Mouse (Mus musculus) ES-E14 (cell line): ENCODE results near the gene Adh1. TPM values are rescaled to one million over a fixed set of nuclear protein-coding genes. Genes with fewer than 3 reads are reported as not detected.

ENCODE experiments used
- DNase-seq: peaks from one replicate; pipeline ENCODE4 v3.0.0-alpha.2; 2013; ENCODE audit warnings: low read depth, low spot score
- H3K27ac ChIP-seq: 2 replicates; pipeline ENCODE4 v1.5.1; 2012; ENCODE audit warnings: low read depth, mild to moderate bottlenecking, low read length, moderate library complexity, mixed read lengths; ENCODE audit not compliant: poor library complexity, insufficient read depth, severe bottlenecking
- H3K36me3 ChIP-seq: 2 replicates; pipeline ENCODE4 v1.6.1; 2012; ENCODE audit warnings: mild to moderate bottlenecking, low read length, moderate library complexity, mixed read lengths; ENCODE audit not compliant: control insufficient read depth, poor library complexity, insufficient read depth, severe bottlenecking
- H3K4me1 ChIP-seq, 2 experiments: fragments of 150-350 bp in 1 of 2; sonication (generic) in 1 of 2; 2 replicates each; pipeline ENCODE4 v1.6.1; 2012; ENCODE audit warnings: low read length in 2 of 2, mild to moderate bottlenecking in 1 of 2, mixed read lengths in 1 of 2; ENCODE audit not compliant: control insufficient read depth in 2 of 2, insufficient read depth in 2 of 2, poor library complexity in 1 of 2
- H3K4me3 ChIP-seq, 2 experiments: fragments of 150-350 bp in 1 of 2; sonication (generic) in 1 of 2; 2 replicates each; pipeline ENCODE4 v1.5.1; 2012; ENCODE audit warnings: low read length in 2 of 2, low read depth in 1 of 2, mild to moderate bottlenecking in 1 of 2, mixed read lengths in 1 of 2; ENCODE audit not compliant: insufficient read depth in 1 of 2, poor library complexity in 1 of 2, severe bottlenecking in 1 of 2
- H3K9ac ChIP-seq: 2 replicates; pipeline ENCODE4 v1.6.1; 2012; ENCODE audit warnings: low read depth, mild to moderate bottlenecking, low read length, mixed read lengths; ENCODE audit not compliant: poor library complexity, insufficient read depth, severe bottlenecking
- H3K9me3 ChIP-seq: fragments of 150-350 bp; sonication (generic); 2 replicates; pipeline ENCODE4 v1.6.1; 2012; ENCODE audit warnings: low read depth, mild to moderate bottlenecking, low read length; ENCODE audit not compliant: control insufficient read depth, insufficient read depth
- CHD2 ChIP-seq: IDR thresholded peaks from 2 replicates; pipeline ENCODE4 v1.6.1; 2014; ENCODE audit warnings: mild to moderate bottlenecking, low read depth, low read length, inconsistent platforms
- HCFC1 ChIP-seq: IDR thresholded peaks from 2 replicates; pipeline ENCODE4 v1.6.1; 2012; ENCODE audit warnings: low read length, inconsistent platforms, borderline replicate concordance; ENCODE audit not compliant: insufficient read depth
- MAFK ChIP-seq: IDR thresholded peaks from 2 replicates; pipeline ENCODE4 v1.6.1; 2014; ENCODE audit warnings: mild to moderate bottlenecking, low read depth, low read length, inconsistent platforms; ENCODE audit not compliant: insufficient read depth
- ZC3H11A ChIP-seq: IDR thresholded peaks from 2 replicates; pipeline ENCODE4 v1.6.1; 2012; ENCODE audit warnings: low read depth, mild to moderate bottlenecking, inconsistent platforms, low read length, borderline replicate concordance
- ZNF384 ChIP-seq: IDR thresholded peaks from 2 replicates; pipeline ENCODE4 v1.6.1; 2012; ENCODE audit warnings: low read depth, low read length, inconsistent platforms
- in situ Hi-C, 2 experiments: fragments of 600-800 bp; cut with MboI; formaldehyde crosslinking; loops; one replicate each; pipeline ENCODE4 v1.15.1; 2025; ENCODE audit warnings: low sequenced_read_pairs in 2 of 2, inconsistent platforms in 1 of 2; ENCODE audit not compliant: unreplicated experiment in 2 of 2
- total RNA-seq: library from RNA; depleted of rRNA; stranded (reverse); fragments of 300-350 nt; gene quantifications from 2 replicates; pipeline ENCODE4 v1.2.3, GENCODE M21; 2012

Gene Adh1
- total RNA-seq, 1 experiment: 0.36 TPM

GRCm38 (mm10) chr3:138217631-138218264 lies 43.0 kb upstream of the Adh1 start, which contains the start of gene Adh7:
TSS of gene Adh7 (plus strand) at chr3:138217760.
- Histone ChIP-seq H3K9me3 (no peaks in the 10 kb centered on the region), H3K9ac (no peak within 1 kb of the TSS), H3K27ac (no peak within 1 kb of the TSS), H3K4me3 (no peak within 1 kb of the TSS), H3K36me3 (no peaks in the 10 kb centered on the region), H3K4me1 (peaks cover 0 to 3% of the 10 kb centered on the region in 2 experiments; a peak in 2 of 4 replicates)
- no peak for TF ChIP-seq ZC3H11A
- no peak for TF ChIP-seq HCFC1
- TF ChIP-seq MAFK: no peak
- TF ChIP-seq CHD2: no peak
- no peak for TF ChIP-seq ZNF384
- in situ Hi-C loops: no loop called here
- no peak for DNase-seq

- Histone ChIP-seq H3K4me1 (peaks cover 0 to 6% of the 10 kb centered on the region in 2 experiments; a peak in 2 of 4 replicates), H3K4me3 (no peak overlapping the region), H3K9ac (no peak overlapping the region), H3K9me3 (no peaks in the 10 kb centered on the region), H3K27ac (no peak overlapping the region), H3K36me3 (no peaks in the 10 kb centered on the region)
- DNase-seq: no peak
- TF ChIP-seq HCFC1: no peak
- no peak for TF ChIP-seq MAFK
- TF ChIP-seq ZC3H11A: no peak
- TF ChIP-seq CHD2: no peak
- no peak for TF ChIP-seq ZNF384
- in situ Hi-C loops: no loop called here
These were observed 39.7 kb upstream of the Adh1 start for GRCm38 (mm10) chr3:138221116-138221515.

GRCm38 (mm10) chr3:138222511-138222910 lies 38.3 kb upstream of the Adh1 start:
- H3K27ac ChIP-seq: no peak overlapping the region
- peaks cover 0 to 6% of the 10 kb centered on the region in 2 experiments; a peak in 2 of 4 replicates for H3K4me1 ChIP-seq
- in situ Hi-C loops: no loop called here

GRCm38 (mm10) chr3:138222952-138223351 lies 37.8 kb upstream of the Adh1 start:
- no peak overlapping the region for H3K27ac ChIP-seq
- H3K4me1 ChIP-seq: peaks cover 0 to 6% of the 10 kb centered on the region in 2 experiments; a peak in 2 of 4 replicates
- no peak overlapping the region for H3K4me3 ChIP-seq
- peak; percentile 49; the same call in 1 of the 2 replicates for TF ChIP-seq ZC3H11A
- no peak for TF ChIP-seq CHD2
- DNase-seq: peak; percentile 66
- no peaks in the 10 kb centered on the region for H3K36me3 ChIP-seq
- in situ Hi-C loops: no loop called here
- H3K9ac ChIP-seq: no peak overlapping the region
- no peaks in the 10 kb centered on the region for H3K9me3 ChIP-seq

More at GRCm38 (mm10) chr3:138222511-138222910, 38.3 kb upstream of the Adh1 start:
- Histone ChIP-seq H3K9me3 (no peaks in the 10 kb centered on the region), H3K9ac (no peak overlapping the region), H3K4me3 (no peak overlapping the region), H3K36me3 (no peaks in the 10 kb centered on the region)
- DNase-seq: peak; percentile 36
- TF ChIP-seq CHD2 (no peak), MAFK (no peak), ZNF384 (no peak), HCFC1 (no peak), ZC3H11A (no peak)
